Mouse (Mus musculus) stomach, postnatal 0 days (tissue): ENCODE measurements around the gene Zfp931. TPM values are rescaled to one million over a fixed set of nuclear protein-coding genes. Genes with fewer than 3 reads are reported as not detected.

Source experiments
- polyA plus RNA-seq: library from polyadenylated mRNA; unstranded; fragments of >200 nt; fragmentation: Nextera tagmentation; extraction: Ambion mirVana; gene quantifications from 2 replicates; pipeline ENCODE4 v1.2.1, GENCODE M21; 2015

Zfp931 gene
- polyA plus RNA-seq, 1 experiment from 2014 or later, result 9.3 TPM

Other genes with a start within 250 kb of the Zfp931 start
- 19.8 and 22.5 TPM in 2 replicates for gene Gm14325, start 238.1 kb downstream of the Zfp931 start, polyA plus RNA-seq
- gene Gm14327, start 181.4 kb downstream of the Zfp931 start, polyA plus RNA-seq, result 4.2 and 5.3 TPM in 2 replicates
- 1.2 and 2.0 TPM in 2 replicates for gene Zfp972, start 152.9 kb downstream of the Zfp931 start, polyA plus RNA-seq
- gene Gm14326, start 121.2 kb downstream of the Zfp931 start, polyA plus RNA-seq, result 16.6 and 17.6 TPM in 2 replicates
- gene Zfp971, start 55.2 kb downstream of the Zfp931 start, polyA plus RNA-seq, result 9.2 and 9.9 TPM in 2 replicates
- gene Phactr3, start 40.5 kb upstream of the Zfp931 start, polyA plus RNA-seq, result 1.7 and 2.8 TPM in 2 replicates